Comparison of ENCODE assay signal across 8 mouse cellular contexts in the genomic region with DNA sequence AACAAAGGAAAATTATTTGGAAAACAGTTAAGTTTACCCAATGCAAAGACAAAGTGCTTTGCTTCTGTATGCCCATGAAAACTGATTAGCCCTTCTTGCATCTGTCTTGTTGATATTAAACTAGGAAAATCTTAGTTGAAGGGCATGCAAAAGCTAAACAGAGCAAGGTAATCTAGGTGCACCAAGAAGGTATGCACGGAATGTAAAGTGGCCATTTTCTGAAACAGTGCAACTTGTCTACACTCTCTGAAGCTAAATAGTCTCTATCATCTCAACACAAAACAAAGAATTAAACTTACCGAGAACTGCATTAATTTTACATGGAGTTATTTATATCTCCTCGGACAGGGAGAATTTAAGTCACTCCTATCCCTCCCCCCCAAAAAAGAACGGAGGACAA. TPM values are rescaled to one million over a fixed set of nuclear protein-coding genes. Genes with fewer than 3 reads are reported as not detected.
DNase-seq lines count a peak whose midpoint lies in the region; ATAC-seq and TF ChIP-seq lines count a peak whose summit lies in the region.

No protein-coding gene starts in this region.

- H3K9me3 ChIP-seq in kidney, embryonic 14.5 days (ENCODE audit: control insufficient read depth, low read length): no peaks in the 10 kb centered on the region
- no peaks in the 10 kb centered on the region for H3K9me3 ChIP-seq in embryonic facial prominence, embryonic 10.5 days
- no peaks in the 10 kb centered on the region for H3K9me3 ChIP-seq in hindbrain, postnatal 0 days (ENCODE audit: low read length)
- H3K9me3 ChIP-seq in midbrain, embryonic 15.5 days: no peaks in the 10 kb centered on the region

- H3K4me2 ChIP-seq in kidney, embryonic 14.5 days (replicated peaks; ENCODE audit: low read depth, low read length): peak overlapping the region; percentile 51
- H3K4me2 ChIP-seq in hindbrain, postnatal 0 days (ENCODE audit: low read depth, low read length): peak overlapping the region; percentile 75
- peak overlapping the region; percentile 68 for H3K4me2 ChIP-seq in midbrain, embryonic 15.5 days

- peak overlapping the region; percentile 63 for H3K4me3 ChIP-seq in kidney, embryonic 14.5 days (ENCODE audit: low read length)
- H3K4me3 ChIP-seq in embryonic facial prominence, embryonic 10.5 days: peak overlapping the region; percentile 65
- H3K4me3 ChIP-seq in hindbrain, postnatal 0 days (ENCODE audit: low read length): peak overlapping the region; percentile 58
- peak overlapping the region; percentile 62 for H3K4me3 ChIP-seq in midbrain, embryonic 15.5 days

- peak overlapping the region; percentile 89 for H3K27ac ChIP-seq in kidney, embryonic 14.5 days (ENCODE audit: low read depth, low read length)
- peak overlapping the region; percentile 92 for H3K27ac ChIP-seq in embryonic facial prominence, embryonic 10.5 days (replicated peaks)
- peak overlapping the region; percentile 69 for H3K27ac ChIP-seq in hindbrain, postnatal 0 days
- H3K27ac ChIP-seq in midbrain, embryonic 15.5 days: peak overlapping the region; percentile 60

- no peak for DNase-seq in kidney, adult 18-20 months
- DNase-seq in embryonic facial prominence, embryonic 10.5 days (ENCODE audit: low spot score): no peak
- DNase-seq in hindbrain, postnatal 0 days (ENCODE audit: low spot score): no peak
- no peak for DNase-seq in c-Kit-positive CD71-positive TER-119-positive erythroid progenitor cells, embryonic 14.5 days (ENCODE audit: low spot score)
- no peak for DNase-seq in frontal cortex, postnatal 14 days (ENCODE audit: low spot score in 2 of 2)

- ATAC-seq in kidney, embryonic 14.5 days (ENCODE audit: low FRiP score, low TSS enrichment): 0 out of 2 replicates have a peak, but pooled peaks have one; percentile 4
- no peak; the same call in 1 of the 2 replicates for ATAC-seq in hindbrain, postnatal 0 days
- ATAC-seq in midbrain, embryonic 15.5 days (replicated peaks): 0 out of 2 replicates have a peak, but pooled peaks have one; percentile 10
- no peak for ATAC-seq in megakaryocyte-erythroid progenitor cell, adult 5-6 weeks (replicated peaks; ENCODE audit: low FRiP score, low TSS enrichment, poor library complexity, severe bottlenecking)

- no peaks in the 10 kb centered on the region for H3K27me3 ChIP-seq in kidney, embryonic 14.5 days (ENCODE audit: control insufficient read depth, insufficient read depth, low read length)
- no peaks in the 10 kb centered on the region for H3K27me3 ChIP-seq in embryonic facial prominence, embryonic 10.5 days (replicated peaks; ENCODE audit: low read depth, poor library complexity, severe bottlenecking)
- no peaks in the 10 kb centered on the region for H3K27me3 ChIP-seq in hindbrain, postnatal 0 days (ENCODE audit: insufficient read depth, low read length)
- H3K27me3 ChIP-seq in midbrain, embryonic 15.5 days (replicated peaks): no peaks in the 10 kb centered on the region

- H3K9ac ChIP-seq in kidney, embryonic 14.5 days (ENCODE audit: low read depth, low read length): peak overlapping the region; percentile 66
- H3K9ac ChIP-seq in hindbrain, postnatal 0 days (replicated peaks; ENCODE audit: low read length): peak overlapping the region; percentile 50
- H3K9ac ChIP-seq in midbrain, embryonic 15.5 days: peak overlapping the region; percentile 40

- 3% methylated on average over 4 of the region's 4 CpGs for WGBS in kidney, embryonic 14.5 days
- 22% methylated on average over 4 of the region's 4 CpGs for WGBS in embryonic facial prominence, embryonic 10.5 days
- WGBS in hindbrain, postnatal 0 days: 12% methylated on average over 4 of the region's 4 CpGs
- 6% methylated on average over 4 of the region's 4 CpGs for WGBS in midbrain, embryonic 15.5 days

- TF ChIP-seq CTCF in hindbrain, postnatal 0 days (IDR thresholded peaks at IDR 0.05; ENCODE audit: low read depth): no peak

- no peaks in the 10 kb centered on the region for H3K36me3 ChIP-seq in kidney, embryonic 14.5 days (ENCODE audit: control insufficient read depth, insufficient read depth, low read length)
- peaks cover 7% of the 10 kb centered on the region for H3K36me3 ChIP-seq in embryonic facial prominence, embryonic 10.5 days (replicated peaks)
- H3K36me3 ChIP-seq in hindbrain, postnatal 0 days (ENCODE audit: insufficient read depth, low read length): no peaks in the 10 kb centered on the region
- no peaks in the 10 kb centered on the region for H3K36me3 ChIP-seq in midbrain, embryonic 15.5 days (replicated peaks)

- H3K4me1 ChIP-seq in kidney, embryonic 14.5 days (ENCODE audit: control insufficient read depth, insufficient read depth, low read length): peaks cover 29% of the 10 kb centered on the region
- H3K4me1 ChIP-seq in embryonic facial prominence, embryonic 10.5 days: peaks cover 53% of the 10 kb centered on the region
- peaks cover 12% of the 10 kb centered on the region for H3K4me1 ChIP-seq in hindbrain, postnatal 0 days (ENCODE audit: insufficient read depth, low read length)
- peaks cover 45% of the 10 kb centered on the region for H3K4me1 ChIP-seq in midbrain, embryonic 15.5 days

RNA-seq across cellular contexts. Expression of gene Nfyc, which starts 16.2 kb away (rescaled TPM):
- polyA plus RNA-seq in kidney, embryonic 14.5 days (2014; fragmentation: Nextera tagmentation; extraction: Ambion mirVana): 106 and 133 TPM in 2 replicates
- polyA plus RNA-seq in embryonic facial prominence, embryonic 10.5 days (2016; fragmentation: Nextera tagmentation; extraction: Ambion mirVana): 126 and 128 TPM in 2 replicates
- 144 and 175 TPM in 2 replicates for total RNA-seq in hindbrain, postnatal 0 days (2014; rRNA removed)
- 66.9 and 69.4 TPM in 2 replicates for polyA plus RNA-seq in hindbrain, postnatal 0 days (2015; fragmentation: Nextera tagmentation; extraction: Ambion mirVana)
- 79.2 and 81.6 TPM in 2 replicates for polyA plus RNA-seq in midbrain, embryonic 15.5 days (2015; fragmentation: Nextera tagmentation; extraction: Ambion mirVana)
- 66.1 and 69.9 TPM in 2 replicates for total RNA-seq in megakaryocyte-erythroid progenitor cell, adult 5-6 weeks (2014; fragmentation: Nextera tagmentation)
- total RNA-seq in megakaryocyte-erythroid progenitor cell, adult 5-6 weeks (2017): 39.0 and 74.5 TPM in 2 replicates

RNA-seq across cellular contexts. Expression of gene Rims3, which starts 39.5 kb away (rescaled TPM):
- polyA plus RNA-seq in kidney, embryonic 14.5 days (2014; fragmentation: Nextera tagmentation; extraction: Ambion mirVana): 0.21 and 0.31 TPM in 2 replicates
- polyA plus RNA-seq in embryonic facial prominence, embryonic 10.5 days (2016; fragmentation: Nextera tagmentation; extraction: Ambion mirVana): 1.8 and 2.4 TPM in 2 replicates
- total RNA-seq in hindbrain, postnatal 0 days (2014; rRNA removed): 93.7 and 109 TPM in 2 replicates
- polyA plus RNA-seq in hindbrain, postnatal 0 days (2015; fragmentation: Nextera tagmentation; extraction: Ambion mirVana): 22.0 and 22.8 TPM in 2 replicates
- 25.4 and 27.0 TPM in 2 replicates for polyA plus RNA-seq in midbrain, embryonic 15.5 days (2015; fragmentation: Nextera tagmentation; extraction: Ambion mirVana)
- total RNA-seq in megakaryocyte-erythroid progenitor cell, adult 5-6 weeks (2014; fragmentation: Nextera tagmentation): not detected in 2 replicates
- not detected in 2 replicates for total RNA-seq in megakaryocyte-erythroid progenitor cell, adult 5-6 weeks (2017)

Comparison
In these comparisons a context has a peak if more than half of its experiments do, and no peak if none do; other contexts are left out.
1. ATAC-seq: peak in kidney, embryonic 14.5 days (single experiment) and midbrain, embryonic 15.5 days (single experiment); none in hindbrain, postnatal 0 days (single experiment) and megakaryocyte-erythroid progenitor cell, adult 5-6 weeks (single experiment).
2. Peak in every context shown above with its lines, with median percentiles within 50 percentile points of each other: H3K27ac ChIP-seq, H3K4me2 ChIP-seq, H3K4me3 ChIP-seq and H3K9ac ChIP-seq.